Mouse (Mus musculus) ovary, postnatal 14 days (tissue): Measurements from ENCODE around the gene Spata48.
A peak's percentile ranks its signal among the peaks of the same experiment; 100 is the strongest.

Source experiments
- DNase-seq: peaks from one replicate; pipeline ENCODE4 v3.0.0; 2022; ENCODE audit warnings: low spot score

Spata48 gene

DNA sequence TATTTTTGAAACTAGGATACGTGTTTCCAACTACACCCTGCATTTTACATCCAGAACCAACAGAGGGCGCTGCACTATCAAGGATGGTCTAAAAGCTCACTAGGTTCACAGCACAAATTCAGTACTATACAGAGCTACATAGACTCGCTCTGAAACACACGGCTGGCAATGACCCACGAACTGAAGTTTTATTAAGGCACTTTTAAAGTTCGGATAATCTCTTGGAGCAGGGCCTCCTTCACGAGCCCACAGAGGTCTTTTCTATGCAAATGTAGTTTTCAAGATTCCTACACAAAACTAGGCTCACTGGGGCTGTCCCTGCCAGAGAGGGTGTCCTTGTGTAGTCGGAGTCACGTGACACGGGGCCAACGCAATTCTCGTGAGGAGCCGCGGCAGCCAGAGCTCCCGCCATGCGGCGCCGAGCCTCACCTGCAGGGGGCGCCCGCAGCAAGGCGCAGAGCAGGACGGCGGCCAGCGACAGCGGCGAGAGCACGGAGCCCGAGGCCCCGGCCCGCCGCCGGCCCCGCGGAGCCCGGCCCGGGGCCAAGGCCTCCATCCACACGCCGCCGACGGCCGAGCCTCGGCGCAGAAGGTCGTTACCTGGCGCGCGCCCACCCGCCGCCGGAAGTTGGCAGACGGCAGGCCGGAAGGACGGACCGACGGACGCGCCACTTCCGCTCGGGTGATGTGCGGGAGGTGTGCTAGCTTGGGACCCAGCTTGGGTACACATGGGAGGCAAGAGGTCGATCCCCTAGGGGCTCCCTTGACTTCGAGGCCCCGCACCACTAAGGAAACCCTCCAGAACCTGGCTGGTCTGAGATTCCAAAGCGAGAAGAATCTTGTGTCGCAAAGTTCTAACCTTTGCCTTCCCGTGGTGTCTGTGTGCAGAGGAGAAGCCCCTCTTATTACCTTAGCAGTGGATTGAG is at the start of gene Spata48, which contains the start of gene Zpbp:
Gene Spata48, plus strand, starts transcription at position 460 of the 926 bp plus-strand sequence.
Gene Zpbp, minus strand, starts transcription at position 774 of the 926 bp plus-strand sequence.
- peak; percentile 83 for DNase-seq

DNA sequence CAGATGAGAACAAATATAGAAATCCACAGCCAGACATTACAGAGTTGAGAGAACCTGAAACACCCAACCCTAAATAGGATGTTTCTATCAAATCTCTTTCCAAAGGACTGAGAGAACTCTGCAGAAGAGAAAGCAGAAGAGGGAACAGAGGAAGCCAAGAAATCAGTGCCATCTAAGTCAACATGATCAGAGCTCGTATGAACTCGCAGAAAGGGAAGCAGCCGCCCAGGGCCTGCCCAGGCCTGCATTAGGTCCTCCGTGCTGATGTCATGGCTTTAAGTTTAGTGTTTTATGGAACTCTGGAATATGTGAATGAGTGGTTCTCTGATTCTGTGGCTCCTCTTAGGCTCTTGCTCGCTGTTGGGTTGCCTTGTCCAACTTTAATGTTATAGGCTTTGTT is 47.7 kb upstream of the Spata48 start:
- no peak for DNase-seq

DNA sequence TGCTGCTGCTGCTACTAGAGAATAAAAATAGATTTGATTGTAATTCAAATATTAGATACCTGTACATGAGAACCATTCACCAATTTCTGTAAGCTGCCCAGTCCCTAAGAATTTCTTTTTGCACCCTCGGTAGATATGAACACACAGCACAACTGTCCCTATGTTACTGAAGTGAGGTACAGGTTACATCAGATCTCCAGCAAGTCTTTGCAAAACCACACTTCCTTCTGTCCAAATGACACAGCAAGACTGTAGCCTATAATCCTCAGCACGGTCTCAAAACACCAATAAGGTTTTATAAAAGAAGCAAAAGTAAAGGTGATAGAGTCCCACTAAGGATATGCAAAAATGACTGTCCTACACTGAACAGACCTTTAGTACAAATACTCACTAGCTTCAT is 44.5 kb upstream of the Spata48 start:
- no peak for DNase-seq

DNA sequence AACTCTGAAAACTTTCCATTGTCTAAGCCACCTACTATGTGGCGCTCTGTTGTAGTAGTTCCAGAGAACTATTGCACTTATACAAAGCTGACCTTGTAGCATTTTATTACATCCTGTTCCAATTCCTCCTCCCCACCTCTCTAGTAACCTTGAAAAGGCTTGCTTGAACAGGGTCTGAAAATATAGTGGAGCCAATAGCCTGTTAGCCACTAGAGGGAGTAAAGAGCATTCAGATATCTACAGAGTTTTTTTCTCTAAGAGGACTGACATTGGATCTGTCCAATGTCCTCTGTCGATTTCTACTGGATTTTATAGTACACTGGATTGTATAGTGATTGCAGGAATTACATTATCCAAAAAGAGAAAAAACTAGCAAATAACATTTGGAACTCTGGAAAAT is 6.9 kb upstream of the Spata48 start:
- no peak for DNase-seq

DNA sequence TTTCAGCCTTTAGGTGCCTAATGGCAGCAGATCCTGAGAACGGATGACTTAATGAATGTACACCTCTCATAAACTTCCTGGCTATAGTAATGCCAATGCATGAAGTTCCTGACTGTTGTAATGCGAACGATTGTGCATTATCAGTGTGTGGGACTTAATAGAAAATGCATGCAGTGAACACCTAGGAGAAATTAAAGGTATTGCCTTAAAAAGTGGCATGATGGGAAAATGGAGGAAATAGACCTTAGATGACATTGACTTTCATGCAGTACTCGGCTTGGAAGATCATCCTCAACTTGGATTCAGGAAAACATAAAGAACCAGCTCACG is 632 bp downstream of the Spata48 start:
- no peak for DNase-seq

DNA sequence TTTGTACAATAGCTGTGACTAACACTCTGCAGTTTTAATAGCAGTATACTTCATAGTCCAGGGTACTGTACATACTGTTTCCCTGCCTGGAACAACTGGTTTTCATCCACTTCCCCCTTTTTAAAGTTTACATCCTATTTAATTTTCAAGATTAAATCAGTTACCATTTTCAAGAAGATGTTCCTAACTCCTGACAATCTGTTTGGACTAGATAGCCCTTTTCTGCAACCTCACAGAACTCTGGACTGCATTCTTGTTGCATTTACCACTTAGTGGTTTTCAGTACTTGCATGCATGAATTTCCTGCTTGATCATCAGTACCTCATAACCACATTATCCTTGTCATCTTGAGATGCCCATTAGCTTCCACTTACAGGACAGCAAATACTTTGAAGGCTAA is 7.0 kb downstream of the Spata48 start:
- no peak for DNase-seq

DNA sequence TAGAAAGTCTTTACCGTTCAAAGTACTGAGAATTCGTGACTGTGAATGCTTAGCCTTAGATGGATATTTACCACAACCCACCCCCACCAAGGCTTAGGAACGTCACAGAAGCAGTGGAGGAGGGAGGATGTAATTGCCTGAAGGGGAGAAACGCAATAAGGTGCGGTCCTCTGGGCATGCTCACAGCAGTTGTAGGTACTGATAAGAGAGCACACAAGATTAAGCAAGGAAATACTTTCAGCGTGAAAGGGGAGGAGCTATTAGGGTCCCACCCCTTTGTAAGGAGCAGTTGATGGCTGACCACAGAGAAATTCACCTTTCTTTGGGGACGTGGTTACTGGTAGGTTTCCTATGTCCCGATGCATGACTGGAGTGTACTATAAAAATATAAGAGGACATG is 22.5 kb downstream of the Spata48 start:
- no peak for DNase-seq

DNA sequence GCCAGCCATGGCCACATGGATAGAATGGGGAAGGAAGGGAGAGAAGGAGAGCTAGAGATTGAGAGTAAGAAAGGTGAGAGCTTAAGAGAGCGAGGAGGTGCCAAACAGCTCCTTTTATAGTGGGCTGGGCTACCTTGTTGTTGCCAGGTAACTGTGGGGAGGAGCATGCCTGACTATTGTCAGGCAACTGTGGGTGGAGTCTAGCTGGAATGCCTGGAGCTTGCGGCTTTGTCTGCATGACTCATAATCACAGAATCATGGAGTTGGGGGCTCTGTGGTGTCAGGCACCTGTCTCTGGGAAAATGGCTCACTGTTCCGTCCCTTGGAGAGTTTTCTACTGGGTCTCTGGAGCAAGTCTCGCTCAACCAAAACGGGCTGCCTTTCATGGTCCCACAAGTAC is 30.1 kb downstream of the Spata48 start:
- DNase-seq: no peak

DNA sequence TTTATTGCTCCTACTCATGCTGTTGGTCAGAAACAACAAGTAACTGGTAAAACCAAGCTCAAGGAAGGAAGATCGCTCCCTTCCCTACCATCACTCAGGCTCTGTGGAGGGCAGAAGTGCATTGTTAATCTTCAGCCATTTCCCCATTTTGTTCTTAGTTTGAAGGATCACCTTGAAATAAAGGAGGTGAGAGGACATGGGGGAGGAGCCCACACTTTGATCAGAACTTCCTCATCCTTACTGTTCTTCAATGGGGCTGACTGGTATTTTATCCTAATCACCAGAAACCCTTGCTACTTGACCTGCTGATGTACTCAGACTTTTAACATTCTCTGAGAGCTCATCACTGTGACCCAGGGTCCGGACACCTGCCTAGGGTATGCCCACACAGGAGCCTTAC is 33.8 kb downstream of the Spata48 start:
- no peak for DNase-seq

DNA sequence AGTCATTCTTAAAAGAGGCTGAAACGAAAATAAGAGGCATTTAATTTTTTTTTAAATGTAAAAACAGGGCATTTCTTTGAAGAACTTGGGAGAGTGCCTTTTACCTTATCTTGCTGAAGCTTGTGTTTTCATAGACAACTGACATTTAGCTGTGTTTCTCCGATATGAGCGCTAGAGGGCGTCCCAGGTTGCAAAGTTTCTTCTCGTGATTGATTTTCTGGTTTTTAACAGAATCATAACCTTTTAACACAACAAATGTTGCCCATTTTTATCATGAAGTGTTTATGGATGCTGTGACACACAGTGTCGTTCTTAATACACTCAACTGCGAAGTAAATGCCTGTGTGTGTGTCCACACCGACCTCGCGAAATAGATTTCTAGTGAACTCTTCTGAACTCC is 38.0 kb downstream of the Spata48 start:
- no peak for DNase-seq

DNA sequence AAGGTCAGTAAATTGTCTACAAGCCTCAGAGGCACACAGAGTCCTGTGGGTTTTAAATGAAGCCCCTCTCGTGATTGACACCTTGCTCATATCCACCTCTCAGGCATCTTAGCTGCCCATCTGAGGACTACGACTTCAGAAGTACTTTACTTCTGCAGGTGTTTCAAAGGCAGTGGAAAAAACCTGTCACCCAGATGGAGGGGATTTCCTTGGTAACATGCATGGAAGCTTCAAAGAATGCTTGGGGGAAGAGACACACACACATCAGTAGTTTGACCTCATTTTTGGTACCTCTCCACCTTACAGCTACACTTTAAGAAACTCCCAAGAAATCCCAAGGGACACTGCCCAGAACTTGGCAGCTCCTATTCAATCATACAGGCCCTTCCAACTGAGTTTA is 44.3 kb downstream of the Spata48 start:
- no peak for DNase-seq

DNA sequence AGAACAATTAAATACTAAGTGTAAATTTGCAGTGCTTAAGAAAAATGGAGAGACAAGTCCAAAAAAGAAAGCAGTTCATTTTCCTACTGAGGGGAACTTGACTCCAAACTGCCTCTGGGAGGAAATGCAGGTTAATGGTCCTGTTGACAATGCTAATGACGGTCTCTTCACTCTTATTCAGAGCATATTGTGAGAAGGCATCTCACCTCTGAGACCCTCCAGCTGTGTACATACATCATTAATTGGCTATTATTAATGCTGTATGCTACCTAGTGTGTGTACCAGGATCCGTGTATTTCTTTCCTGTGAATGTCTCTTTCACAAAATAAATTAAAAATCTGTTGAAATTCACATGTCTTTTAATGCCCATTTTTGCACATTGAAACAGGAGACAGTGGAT is 47.5 kb downstream of the Spata48 start:
- no peak for DNase-seq

DNA sequence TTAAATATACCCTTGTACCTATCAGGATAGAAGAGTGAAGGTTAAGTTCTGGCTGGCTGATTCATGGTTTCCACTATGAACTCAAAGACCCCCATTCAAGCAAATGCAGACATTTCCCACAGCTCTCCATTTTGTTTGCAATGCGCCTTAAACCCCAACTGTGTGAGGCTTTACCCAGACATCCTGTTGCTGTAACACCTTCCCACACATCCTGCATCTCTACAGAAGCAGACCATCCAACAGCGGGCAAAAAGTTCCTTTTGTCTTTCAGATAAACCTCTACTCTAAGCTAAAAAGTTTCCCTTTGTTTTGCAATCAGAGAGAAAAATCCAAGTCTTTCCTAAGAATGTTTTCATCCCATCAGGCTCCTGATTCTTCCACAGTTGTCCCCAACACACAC is 50.2 kb downstream of the Spata48 start:
- DNase-seq: no peak

DNA sequence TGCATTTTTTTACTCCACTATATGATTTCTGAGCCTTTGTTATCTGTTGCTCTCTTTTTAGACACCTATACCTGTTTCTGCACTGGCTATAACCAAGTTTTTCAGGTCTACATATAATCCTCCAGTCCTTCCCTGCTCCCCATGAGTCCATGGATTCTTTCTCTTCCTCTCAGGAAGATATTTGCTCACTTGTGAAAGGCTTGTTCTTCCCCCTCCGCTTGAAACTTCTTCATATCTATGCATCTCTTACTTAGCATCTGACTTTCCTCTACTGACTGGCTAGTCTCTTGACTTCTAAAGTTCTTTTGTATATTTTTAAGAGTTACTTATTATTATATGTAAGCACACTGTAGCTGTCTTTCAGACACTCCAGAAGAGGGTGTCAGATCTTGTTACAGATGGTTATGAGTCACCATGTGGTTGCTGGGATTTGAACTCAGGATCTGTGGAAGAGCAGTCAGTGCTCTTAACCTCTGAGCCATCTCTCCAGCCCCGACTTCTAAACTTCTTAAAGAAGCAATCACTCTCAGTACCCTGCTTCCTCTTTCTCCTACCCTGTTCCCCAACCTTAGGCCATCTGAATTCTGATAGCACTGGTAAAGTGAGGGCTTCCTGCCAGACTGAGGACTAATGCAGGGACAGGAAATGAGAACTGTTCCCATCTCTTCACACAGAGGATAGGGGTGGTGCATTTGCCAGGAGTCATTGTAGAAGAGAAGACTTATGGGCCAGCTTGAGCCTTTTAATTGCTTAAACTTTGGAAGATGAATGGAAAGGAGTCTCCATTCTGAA is 51.3 kb downstream of the Spata48 start:
- DNase-seq: no peak

DNA sequence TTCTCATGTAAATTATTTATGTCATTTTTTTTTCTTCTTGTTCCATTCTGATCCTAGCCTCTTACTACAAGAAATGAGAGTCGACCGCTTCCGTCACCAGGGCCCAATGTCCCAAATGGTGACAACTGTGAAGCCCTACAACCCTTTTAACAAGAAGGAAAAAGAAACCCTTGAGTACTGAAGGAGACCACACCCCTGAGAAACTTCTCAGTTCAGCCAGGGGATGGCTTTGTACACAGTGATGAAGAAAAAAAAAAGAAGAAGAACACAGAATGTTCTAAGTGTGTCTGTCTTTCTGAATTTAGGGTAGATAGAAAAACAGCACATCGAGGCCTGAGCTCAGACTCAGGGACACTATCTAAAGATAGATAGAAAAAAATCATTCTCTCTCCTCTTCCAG is 53.0 kb downstream of the Spata48 start:
- no peak for DNase-seq

DNA sequence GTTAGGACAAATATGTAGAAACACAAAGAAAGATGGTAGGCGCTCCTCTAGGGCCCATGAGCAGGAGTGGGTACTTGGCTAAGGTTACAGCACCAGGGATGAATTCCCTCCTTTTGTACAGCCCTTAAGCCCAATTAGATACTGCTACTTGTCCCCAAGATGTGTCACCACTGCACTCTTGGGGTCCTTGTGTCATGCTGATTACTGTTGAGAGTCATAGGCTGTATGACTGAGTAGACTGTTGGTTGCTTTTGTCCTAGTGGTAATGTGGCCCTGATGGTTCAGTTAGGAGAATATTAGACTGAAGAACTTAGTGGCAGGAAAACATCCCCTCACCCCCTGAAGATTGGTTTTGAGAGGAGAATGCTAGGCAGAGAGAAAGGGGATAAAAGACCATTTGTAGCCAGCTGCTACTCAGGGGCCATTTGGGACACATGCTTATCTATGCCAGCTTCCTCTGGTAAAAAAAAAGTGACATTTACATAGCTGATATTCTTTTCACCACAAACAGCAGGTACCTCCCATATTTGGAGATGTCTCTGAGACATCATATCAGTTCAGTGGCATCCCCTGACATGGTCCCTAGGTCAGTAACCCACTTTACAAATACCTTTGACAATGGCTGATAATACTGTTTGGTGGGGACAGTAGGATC is 56.0 kb downstream of the Spata48 start:
- DNase-seq: no peak

DNA sequence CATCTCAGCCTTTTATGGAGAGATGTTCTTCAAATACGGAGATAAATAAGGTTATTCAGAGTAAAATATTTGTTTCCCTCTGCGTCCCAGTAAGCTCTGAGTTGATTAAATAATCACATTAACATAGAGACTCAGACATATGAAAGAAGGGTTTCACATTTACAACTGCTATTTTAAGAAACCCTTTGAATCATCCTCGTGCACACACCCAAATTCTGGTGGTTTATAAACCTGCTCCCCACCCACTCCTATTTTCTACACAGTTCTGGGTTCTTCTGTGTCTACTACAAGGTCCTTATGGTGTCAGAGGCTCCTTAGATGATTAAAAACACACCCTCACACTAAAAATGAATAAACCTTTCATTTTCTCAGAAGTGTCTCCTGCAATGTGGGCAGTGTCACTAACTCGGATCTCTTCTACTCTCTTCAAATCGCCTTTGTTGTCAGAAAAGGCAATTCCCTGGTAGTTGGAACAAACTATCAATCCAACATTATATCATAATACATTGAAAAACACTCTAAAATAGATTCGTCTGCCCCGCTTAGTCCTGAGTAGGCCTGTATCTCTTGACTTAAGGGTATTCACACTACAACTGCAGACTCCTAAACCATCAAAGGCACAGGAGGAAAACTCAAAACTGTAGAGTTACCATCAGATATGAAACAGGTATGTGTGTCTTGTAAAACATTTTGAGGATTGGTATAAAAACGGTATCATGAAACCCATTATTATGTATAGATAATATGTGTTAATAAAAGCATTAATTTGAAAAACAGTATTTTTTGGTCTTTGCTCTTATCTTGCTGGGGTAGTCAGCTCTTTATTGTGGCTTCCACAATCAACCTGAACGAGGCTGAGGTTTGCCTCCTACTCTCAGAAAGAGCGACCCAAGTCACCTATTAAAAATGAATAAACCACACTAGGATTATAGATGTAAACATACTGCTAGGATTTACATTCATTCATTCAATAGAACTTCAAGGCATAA is 57.7 kb downstream of the Spata48 start:
- no peak for DNase-seq

DNA sequence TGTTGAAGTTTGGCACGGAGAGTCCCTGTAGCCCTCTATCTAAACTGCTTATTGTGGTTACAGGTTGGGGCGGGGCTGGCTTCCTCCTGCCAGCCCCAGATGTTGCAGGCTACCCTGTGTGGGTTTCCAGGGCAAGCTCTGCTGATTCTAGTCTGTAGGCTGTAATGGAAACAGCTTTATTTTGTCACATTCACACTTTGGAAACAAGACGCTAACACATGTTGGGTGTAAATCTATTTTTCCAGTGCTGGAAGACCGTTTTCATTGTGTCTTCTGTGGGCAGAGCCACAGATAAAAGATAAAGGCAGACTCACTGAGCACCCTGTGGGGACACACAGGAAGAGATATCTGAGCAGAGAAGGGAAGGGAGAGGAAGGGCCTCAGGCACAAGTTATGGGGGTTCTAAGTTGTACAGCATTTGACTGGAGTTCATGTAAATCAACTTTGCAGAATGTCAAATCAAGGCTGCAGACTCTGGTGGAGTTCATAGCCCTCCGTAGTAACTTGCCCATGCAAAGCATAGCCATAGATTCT is 60.1 kb downstream of the Spata48 start:
- no peak for DNase-seq

DNA sequence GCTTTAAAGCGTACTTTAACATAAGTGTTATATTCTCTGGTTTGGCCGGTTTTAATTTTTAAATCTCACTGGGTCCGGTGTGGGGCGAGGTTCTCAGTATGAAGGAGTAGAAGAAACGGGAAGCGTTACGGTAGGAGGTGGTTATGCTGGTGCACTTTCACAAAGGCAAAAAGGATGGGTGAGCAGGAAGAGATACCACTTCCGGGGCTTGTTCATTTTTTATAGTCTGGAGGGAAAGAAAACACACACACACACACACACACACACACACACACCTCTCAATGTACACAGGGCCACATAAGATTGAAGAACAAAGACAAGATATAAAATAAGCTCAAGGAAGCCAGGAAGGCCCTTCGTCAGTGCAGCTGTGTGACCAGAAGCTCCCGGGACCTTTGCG is 66.9 kb downstream of the Spata48 start:
- DNase-seq: no peak

DNA sequence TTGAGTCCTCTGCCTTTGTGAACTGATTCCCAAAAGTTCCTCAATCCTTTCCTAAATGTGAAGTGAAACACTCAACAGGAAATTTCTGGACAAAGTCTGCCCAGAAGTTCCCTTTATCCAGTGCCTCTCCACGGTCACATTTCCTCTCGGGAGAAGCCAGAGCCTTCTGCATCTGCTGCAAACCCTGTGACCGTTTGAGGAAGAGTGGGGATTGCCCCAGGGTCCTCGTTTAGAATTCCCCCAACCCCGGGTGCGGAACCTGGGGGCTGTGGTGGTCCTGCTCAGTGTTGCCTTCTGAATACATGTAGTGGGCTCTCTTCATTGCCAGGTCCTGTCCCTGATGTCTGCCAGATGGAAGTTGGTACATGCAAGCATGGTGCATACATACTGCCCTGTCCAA is 67.3 kb downstream of the Spata48 start:
- DNase-seq: no peak

DNA sequence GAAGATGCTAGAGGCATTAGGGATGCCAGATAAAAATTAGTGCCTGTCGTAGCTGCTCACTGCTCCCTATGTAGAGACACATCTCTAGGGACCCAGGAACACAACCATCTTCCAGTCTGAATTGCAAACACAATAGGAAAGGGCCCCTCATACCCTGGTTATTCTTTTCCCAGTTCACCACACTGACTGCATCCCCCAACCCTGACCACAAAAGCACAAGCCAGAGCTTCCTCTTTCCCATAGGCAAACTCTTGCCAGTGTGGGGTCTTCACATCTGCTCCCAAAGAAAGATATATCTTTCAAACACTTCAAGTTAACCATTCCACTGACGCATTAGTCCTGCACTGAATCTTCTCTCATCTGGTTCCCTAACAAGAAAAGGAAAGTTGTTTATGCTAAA is 68.2 kb downstream of the Spata48 start:
- no peak for DNase-seq
